Mouse (Mus musculus): ENCODE results near the gene Miox. TPM values are rescaled to one million over a fixed set of nuclear protein-coding genes. Genes with fewer than 3 reads are reported as not detected.

The Miox gene
- polyA plus RNA-seq, 1 experiment from 2014 or later = not detected

- Histone ChIP-seq H3K9me3 (replicated peaks) (no peaks in the 10 kb centered on the region), H3K4me3 (replicated peaks) (no peak overlapping the region), H3K4me1 (peaks cover 18% of the 10 kb centered on the region), H3K27ac (replicated peaks) (no peak overlapping the region), H3K9ac (no peak overlapping the region), H3K36me3 (no peaks in the 10 kb centered on the region), H3K4me2 (replicated peaks) (no peak overlapping the region), H3K27me3 (no peaks in the 10 kb centered on the region)
- 63% methylated on average over 11 of the region's 11 CpGs for WGBS
- no peak for ATAC-seq (ENCODE audit: insufficient number of reproducible peaks, low FRiP score, low TSS enrichment, low read depth)
Observed at GRCm38 (mm10) chr15:89316146-89316545, 18.1 kb upstream of the Miox start.

DNA sequence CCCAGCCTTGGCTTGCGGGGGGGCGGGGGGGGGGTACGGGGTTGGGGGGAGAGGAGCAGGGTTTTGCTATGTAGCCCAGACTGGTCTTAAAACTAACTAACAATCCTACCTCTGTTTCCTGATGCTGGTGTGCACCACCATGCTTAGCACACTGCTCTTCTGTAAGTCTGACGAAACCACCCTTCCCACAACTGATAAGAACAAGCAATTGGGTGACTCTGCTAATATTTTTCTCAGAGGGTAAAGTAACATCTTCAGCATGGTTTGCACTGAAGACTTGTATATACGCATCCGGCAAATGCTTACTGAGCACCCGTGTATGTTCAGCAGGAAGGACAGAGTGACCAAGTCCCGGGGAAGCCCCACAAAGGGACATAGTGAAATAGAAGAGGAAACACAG lies 12.9 kb upstream of the Miox start:
- WGBS = 78% methylated on average over 8 of the region's 8 CpGs
- no peak overlapping the region for H3K4me2 ChIP-seq (replicated peaks)
- no peak overlapping the region for H3K9ac ChIP-seq
- peaks cover 9% of the 10 kb centered on the region; the same call in 1 of the 2 replicates for H3K27me3 ChIP-seq
- ATAC-seq (ENCODE audit: insufficient number of reproducible peaks, low FRiP score, low TSS enrichment, low read depth) = no peak
- no peak overlapping the region for H3K27ac ChIP-seq (replicated peaks)
- H3K36me3 ChIP-seq = no peaks in the 10 kb centered on the region
- no peak overlapping the region for H3K4me3 ChIP-seq (replicated peaks)
- H3K4me1 ChIP-seq = peaks cover 7% of the 10 kb centered on the region
- H3K9me3 ChIP-seq (replicated peaks) = no peaks in the 10 kb centered on the region

DNA sequence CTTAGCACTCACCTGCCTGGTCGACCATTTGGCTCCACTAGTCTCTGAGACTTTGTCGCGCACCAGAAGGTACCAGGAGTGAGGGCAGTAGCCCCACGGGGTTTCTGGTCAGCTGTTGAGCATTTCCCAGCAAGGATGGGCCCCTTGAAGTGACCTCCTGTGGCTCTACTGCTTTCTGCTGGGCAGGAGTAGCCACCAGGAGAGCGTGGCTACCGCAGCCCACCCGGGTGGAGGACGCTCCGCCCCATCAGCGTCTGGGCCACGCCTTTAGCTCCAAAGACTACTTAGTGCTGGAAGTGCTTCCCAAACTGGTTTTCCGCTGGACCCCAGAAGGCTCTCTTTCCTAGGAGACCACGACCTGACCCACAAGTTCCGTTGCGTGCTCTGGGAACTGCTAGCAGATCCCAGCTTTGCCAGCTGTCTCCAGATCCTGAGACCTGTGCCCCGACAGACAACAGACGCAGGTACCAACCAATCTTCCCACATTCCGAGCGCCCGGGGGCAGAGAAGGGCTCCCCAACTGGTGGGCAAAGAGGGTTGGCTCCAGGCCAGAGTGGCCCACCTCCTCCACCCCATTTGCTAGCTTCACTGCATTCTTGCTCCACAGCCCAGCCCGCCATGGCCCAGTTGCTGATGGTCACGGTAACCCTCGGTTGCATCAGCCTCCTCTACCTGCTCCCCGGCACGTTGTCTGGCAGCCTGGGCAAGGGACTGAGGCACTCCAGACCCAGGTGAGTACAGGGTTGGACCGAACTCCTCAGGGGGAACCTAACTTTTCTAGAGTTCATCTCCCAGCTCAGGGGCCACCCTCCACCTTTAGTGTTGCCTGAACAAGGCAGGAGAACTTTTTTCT lies 11.3 kb upstream of the Miox start, which contains the start of gene Adm2:
Gene Adm2 (plus strand): TSS at position 51 of the 853 bp plus-strand sequence.
- Histone ChIP-seq H3K9ac (no peak within 1 kb of the TSS), H3K4me1 (peaks cover 7% of the 10 kb centered on the region), H3K27me3 (peaks cover 9% of the 10 kb centered on the region; the same call in 1 of the 2 replicates), H3K27ac (replicated peaks) (no peak within 1 kb of the TSS), H3K9me3 (replicated peaks) (no peaks in the 10 kb centered on the region), H3K4me3 (replicated peaks) (peak within 1 kb of the TSS; percentile 17), H3K4me2 (replicated peaks) (peak within 1 kb of the TSS; percentile 45), H3K36me3 (no peaks in the 10 kb centered on the region)
- no peak for ATAC-seq (ENCODE audit: insufficient number of reproducible peaks, low FRiP score, low TSS enrichment, low read depth)
- WGBS = 5% methylated on average over 26 of the region's 26 CpGs

GRCm38 (mm10) chr15:89323656-89324055 lies 10.5 kb upstream of the Miox start:
- H3K36me3 ChIP-seq = no peaks in the 10 kb centered on the region
- H3K27me3 ChIP-seq = peaks cover 9% of the 10 kb centered on the region; the same call in 1 of the 2 replicates
- no peak overlapping the region for H3K27ac ChIP-seq (replicated peaks)
- no peak overlapping the region for H3K4me3 ChIP-seq (replicated peaks)
- H3K4me1 ChIP-seq = peaks cover 7% of the 10 kb centered on the region
- no peak for ATAC-seq (ENCODE audit: insufficient number of reproducible peaks, low FRiP score, low TSS enrichment, low read depth)
- H3K4me2 ChIP-seq (replicated peaks) = no peak overlapping the region
- no peak overlapping the region for H3K9ac ChIP-seq
- no peaks in the 10 kb centered on the region for H3K9me3 ChIP-seq (replicated peaks)
- 76% methylated on average over 4 of the region's 4 CpGs for WGBS

DNA sequence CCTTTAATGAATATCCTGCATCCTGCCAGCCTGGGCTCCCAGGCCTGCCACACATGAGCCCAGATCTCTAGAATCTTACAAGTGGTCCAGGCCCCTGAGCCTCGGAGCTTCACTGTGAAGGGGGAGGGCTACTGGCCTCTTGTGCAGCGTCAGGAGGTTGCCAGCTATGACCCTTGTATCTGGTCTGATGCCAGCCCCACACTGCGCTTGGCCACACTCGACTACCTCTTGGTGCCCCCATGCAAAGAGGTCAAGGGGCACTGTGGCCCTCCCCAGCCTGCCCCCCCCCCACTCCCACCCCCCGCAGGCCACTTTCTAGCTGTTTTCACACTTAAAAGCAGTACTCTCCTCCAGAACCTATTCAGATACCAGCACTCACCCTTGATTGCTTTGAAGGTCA lies 7.8 kb upstream of the Miox start:
- H3K4me2 ChIP-seq (replicated peaks) = no peak overlapping the region
- no peak overlapping the region for H3K9ac ChIP-seq
- H3K4me1 ChIP-seq = peaks cover 7% of the 10 kb centered on the region
- H3K9me3 ChIP-seq (replicated peaks) = no peaks in the 10 kb centered on the region
- H3K27me3 ChIP-seq = peaks cover 9% of the 10 kb centered on the region; the same call in 1 of the 2 replicates
- ATAC-seq (ENCODE audit: insufficient number of reproducible peaks, low FRiP score, low TSS enrichment, low read depth) = no peak
- no peak overlapping the region for H3K27ac ChIP-seq (replicated peaks)
- no peak overlapping the region for H3K4me3 ChIP-seq (replicated peaks)
- no peaks in the 10 kb centered on the region for H3K36me3 ChIP-seq
- WGBS = 70% methylated on average over 5 of the region's 5 CpGs

DNA sequence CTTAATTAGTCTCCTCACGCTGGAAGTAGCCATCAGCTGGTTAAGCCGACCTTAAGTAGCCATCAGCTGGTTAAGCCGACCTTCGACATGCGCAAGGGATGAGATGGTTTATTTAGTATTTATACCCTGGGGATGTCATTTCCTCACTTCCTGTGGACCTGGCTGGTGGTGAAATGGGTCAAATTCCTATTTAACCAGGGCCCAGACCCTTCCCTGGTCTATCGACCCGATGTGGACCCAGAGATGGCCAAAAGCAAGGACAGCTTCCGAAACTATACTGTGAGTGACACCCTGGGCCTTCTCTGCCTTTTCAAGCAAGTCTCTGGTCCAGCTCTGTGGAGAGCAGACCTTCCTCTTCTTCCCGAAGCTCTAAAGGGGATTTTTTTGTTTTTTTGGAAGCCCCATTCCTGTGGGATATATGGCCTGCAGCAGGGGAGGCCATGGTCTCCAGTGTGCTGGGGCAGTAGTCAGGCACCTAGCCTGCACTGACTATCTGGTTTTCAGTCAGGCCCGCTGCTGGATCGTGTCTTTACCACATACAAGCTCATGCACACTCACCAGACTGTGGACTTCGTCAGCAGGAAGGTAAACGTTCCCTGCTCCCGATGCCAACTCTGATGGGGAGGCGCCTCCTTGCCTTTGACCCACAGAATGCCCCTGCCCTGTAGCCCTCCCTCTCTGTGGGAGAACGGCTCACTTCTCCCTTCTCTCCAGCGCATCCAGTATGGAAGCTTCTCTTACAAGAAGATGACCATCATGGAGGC lies 758 bp downstream of the Miox start:
- no peaks in the 10 kb centered on the region for H3K27me3 ChIP-seq
- 79% methylated on average over 17 of the region's 17 CpGs for WGBS

GRCm38 (mm10) chr15:89336422-89336821 lies 2.2 kb downstream of the Miox start:
- no peaks in the 10 kb centered on the region for H3K36me3 ChIP-seq
- H3K4me2 ChIP-seq (replicated peaks) = no peak overlapping the region
- H3K27ac ChIP-seq (replicated peaks) = no peak overlapping the region
- WGBS = 84% methylated on average over 14 of the region's 14 CpGs
- no peaks in the 10 kb centered on the region for H3K4me1 ChIP-seq
- H3K4me3 ChIP-seq (replicated peaks) = no peak overlapping the region
- H3K9ac ChIP-seq = no peak overlapping the region
- H3K27me3 ChIP-seq = no peaks in the 10 kb centered on the region
- H3K9me3 ChIP-seq (replicated peaks) = no peaks in the 10 kb centered on the region
- ATAC-seq (ENCODE audit: insufficient number of reproducible peaks, low FRiP score, low TSS enrichment, low read depth) = no peak

More for the DNA sequence above, 758 bp downstream of the Miox start:
- ATAC-seq (ENCODE audit: insufficient number of reproducible peaks, low FRiP score, low TSS enrichment, low read depth) = no peak
- Histone ChIP-seq H3K9me3 (replicated peaks) (no peaks in the 10 kb centered on the region), H3K4me3 (replicated peaks) (no peak overlapping the region), H3K4me1 (no peaks in the 10 kb centered on the region), H3K27ac (replicated peaks) (no peak overlapping the region), H3K36me3 (no peaks in the 10 kb centered on the region), H3K9ac (no peak overlapping the region), H3K4me2 (replicated peaks) (no peak overlapping the region)

GRCm38 (mm10) chr15:89339696-89340095 lies 5.5 kb downstream of the Miox start:
- Histone ChIP-seq H3K36me3 (no peaks in the 10 kb centered on the region), H3K27me3 (no peaks in the 10 kb centered on the region), H3K9ac (no peak overlapping the region), H3K9me3 (replicated peaks) (no peaks in the 10 kb centered on the region), H3K27ac (replicated peaks) (no peak overlapping the region), H3K4me2 (replicated peaks) (no peak overlapping the region), H3K4me3 (replicated peaks) (no peak overlapping the region), H3K4me1 (no peaks in the 10 kb centered on the region)
- 84% methylated on average over 2 of the region's 2 CpGs for WGBS
- ATAC-seq (ENCODE audit: insufficient number of reproducible peaks, low FRiP score, low TSS enrichment, low read depth) = no peak

DNA sequence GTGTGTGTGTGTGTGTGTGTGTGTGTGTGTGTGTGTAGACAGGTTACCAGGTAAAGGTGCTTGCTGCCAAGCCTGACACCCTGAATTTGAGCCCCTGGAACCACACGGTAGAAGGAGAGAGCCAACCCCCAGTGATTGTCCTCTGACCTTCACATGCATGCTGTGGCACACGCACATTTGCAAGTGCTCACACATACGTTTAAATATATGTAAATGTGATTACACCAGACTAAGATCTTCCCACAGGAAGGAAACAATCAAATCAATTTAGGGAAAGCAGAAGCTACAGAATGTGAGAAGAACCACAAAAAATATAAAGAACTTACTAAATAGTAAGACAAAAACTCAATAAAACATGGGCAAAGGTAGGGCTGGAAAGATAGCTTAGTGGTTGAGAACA lies 5.9 kb downstream of the Miox start:
- no peak overlapping the region for H3K9ac ChIP-seq
- ATAC-seq (ENCODE audit: insufficient number of reproducible peaks, low FRiP score, low TSS enrichment, low read depth) = no peak
- 72% methylated on average over 3 of the region's 3 CpGs for WGBS

DNA sequence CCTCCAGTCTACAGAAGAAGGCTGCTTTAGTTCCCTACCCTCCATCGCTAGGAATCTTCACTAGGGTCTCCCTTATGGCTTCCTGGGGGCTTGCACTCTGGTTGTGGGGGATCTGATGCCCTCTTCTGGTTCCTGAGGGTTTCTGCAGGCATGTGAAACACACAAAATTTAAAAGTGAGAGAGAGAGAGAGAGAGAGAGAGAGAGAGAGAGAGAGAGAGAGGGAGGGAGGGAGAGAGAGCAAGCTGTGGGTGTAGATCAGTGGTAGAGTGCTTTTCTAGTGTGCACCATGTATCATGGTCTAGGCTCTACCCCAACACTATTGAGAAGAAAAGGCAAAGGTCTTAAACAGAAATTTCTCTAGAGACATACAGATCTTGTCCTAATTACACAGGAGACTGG lies 7.5 kb downstream of the Miox start:
- H3K4me2 ChIP-seq (replicated peaks) = no peak overlapping the region
- ATAC-seq (ENCODE audit: insufficient number of reproducible peaks, low FRiP score, low TSS enrichment, low read depth) = no peak
- no peaks in the 10 kb centered on the region for H3K36me3 ChIP-seq
- no peak overlapping the region for H3K27ac ChIP-seq (replicated peaks)
- no peak overlapping the region for H3K9ac ChIP-seq
- no peak overlapping the region for H3K4me3 ChIP-seq (replicated peaks)
- WGBS = 25% methylated on average over 1 of the region's 1 CpGs
- no peaks in the 10 kb centered on the region for H3K4me1 ChIP-seq
- H3K9me3 ChIP-seq (replicated peaks) = no peaks in the 10 kb centered on the region
- H3K27me3 ChIP-seq = no peaks in the 10 kb centered on the region

More for the DNA sequence above, 5.9 kb downstream of the Miox start:
- Histone ChIP-seq H3K9me3 (replicated peaks) (no peaks in the 10 kb centered on the region), H3K4me2 (replicated peaks) (no peak overlapping the region), H3K27me3 (no peaks in the 10 kb centered on the region), H3K4me3 (replicated peaks) (no peak overlapping the region), H3K27ac (replicated peaks) (no peak overlapping the region), H3K4me1 (no peaks in the 10 kb centered on the region), H3K36me3 (no peaks in the 10 kb centered on the region)

- no peak overlapping the region for H3K27ac ChIP-seq (replicated peaks)
- no peaks in the 10 kb centered on the region for H3K4me1 ChIP-seq
- no peak for ATAC-seq (ENCODE audit: insufficient number of reproducible peaks, low FRiP score, low TSS enrichment, low read depth)
- H3K4me2 ChIP-seq (replicated peaks) = no peak overlapping the region
- no peak overlapping the region for H3K4me3 ChIP-seq (replicated peaks)
- no peaks in the 10 kb centered on the region for H3K27me3 ChIP-seq
- H3K9me3 ChIP-seq (replicated peaks) = no peaks in the 10 kb centered on the region
- WGBS = 85% methylated on average over 3 of the region's 3 CpGs
- H3K36me3 ChIP-seq = no peaks in the 10 kb centered on the region
- no peak overlapping the region for H3K9ac ChIP-seq
Observed at GRCm38 (mm10) chr15:89343325-89343724, 9.1 kb downstream of the Miox start.

Data from embryonic facial prominence, embryonic 15.5 days (tissue).